Mouse (Mus musculus): ENCODE data around the gene Prss16. TPM values are rescaled to one million over a fixed set of nuclear protein-coding genes. Genes with fewer than 3 reads are reported as not detected.
"Not testable (repeated sequence)": the region's sequence is repeated elsewhere in the genome, so short reads cannot be mapped to it uniquely, and the experiment has no call there.

Prss16 gene
- polyA plus RNA-seq, 1 experiment from 2014 or later: 0.66 TPM

GRCm38 (mm10) chr13:22043503-22044431 lies 34.2 kb upstream of the Prss16 start:
- peak; percentile 12; the same call in 1 of the 2 replicates for ATAC-seq (replicated peaks; ENCODE audit: insufficient number of reproducible peaks, low FRiP score, low TSS enrichment)
- Histone ChIP-seq H3K27me3 (ENCODE audit: control insufficient read depth, insufficient read depth, low read length) (no peaks in the 10 kb centered on the region), H3K9me3 (replicated peaks; ENCODE audit: control insufficient read depth, low read length) (no peaks in the 10 kb centered on the region), H3K4me2 (peak overlapping the region; percentile 66), H3K27ac (ENCODE audit: low read depth, low read length) (peak overlapping the region; percentile 83), H3K4me3 (ENCODE audit: low read depth, low read length) (peak overlapping the region; percentile 34), H3K4me1 (ENCODE audit: control insufficient read depth, insufficient read depth, low read length) (peaks cover 13% of the 10 kb centered on the region), H3K9ac (ENCODE audit: low read depth, low read length) (peak overlapping the region; percentile 60; the same call in 1 of the 2 replicates), H3K36me3 (ENCODE audit: control insufficient read depth, insufficient read depth, low read length) (no peaks in the 10 kb centered on the region)
- WGBS (ENCODE audit: insufficient replicate concordance): 2% methylated on average over 10 of the region's 14 CpGs

- Histone ChIP-seq H3K9ac (ENCODE audit: low read depth, low read length) (peak within 1 kb of the TSS; percentile 77), H3K27ac (ENCODE audit: low read depth, low read length) (peak within 1 kb of the TSS; percentile 95), H3K4me2 (peak within 1 kb of the TSS; percentile 76), H3K4me3 (ENCODE audit: low read depth, low read length) (peak within 1 kb of the TSS; percentile 42), H3K4me1 (ENCODE audit: control insufficient read depth, insufficient read depth, low read length) (peaks cover 13% of the 10 kb centered on the region)
- ATAC-seq (replicated peaks; ENCODE audit: insufficient number of reproducible peaks, low FRiP score, low TSS enrichment): peak; percentile 90
- not testable (repeated sequence) for H3K27me3 ChIP-seq (ENCODE audit: control insufficient read depth, insufficient read depth, low read length); H3K36me3 ChIP-seq (ENCODE audit: control insufficient read depth, insufficient read depth, low read length); H3K9me3 ChIP-seq (replicated peaks; ENCODE audit: control insufficient read depth, low read length)
- WGBS (ENCODE audit: insufficient replicate concordance): 0% methylated on average over 39 of the region's 80 CpGs
Observed at GRCm38 (mm10) chr13:22042568-22043502, 33.3 kb upstream of the Prss16 start, which contains the start of the genes Hist1h2ag and Hist1h2bj. Hist1h2ag (minus strand) TSS chr13:22042944. Hist1h2bj (plus strand) TSS chr13:22043214.

GRCm38 (mm10) chr13:22041651-22042567 lies 32.4 kb upstream of the Prss16 start:
- WGBS (ENCODE audit: insufficient replicate concordance): 5% methylated on average over 13 of the region's 13 CpGs
- Histone ChIP-seq H3K4me1 (ENCODE audit: control insufficient read depth, insufficient read depth, low read length) (peaks cover 13% of the 10 kb centered on the region), H3K27me3 (ENCODE audit: control insufficient read depth, insufficient read depth, low read length) (no peaks in the 10 kb centered on the region), H3K27ac (ENCODE audit: low read depth, low read length) (peak overlapping the region; percentile 95), H3K4me3 (ENCODE audit: low read depth, low read length) (peak overlapping the region; percentile 42), H3K9ac (ENCODE audit: low read depth, low read length) (peak overlapping the region; percentile 77), H3K9me3 (replicated peaks; ENCODE audit: control insufficient read depth, low read length) (no peaks in the 10 kb centered on the region), H3K4me2 (peak overlapping the region; percentile 76), H3K36me3 (ENCODE audit: control insufficient read depth, insufficient read depth, low read length) (no peaks in the 10 kb centered on the region)
- ATAC-seq (replicated peaks; ENCODE audit: insufficient number of reproducible peaks, low FRiP score, low TSS enrichment): no peak

- peak; percentile 62 for ATAC-seq (replicated peaks; ENCODE audit: insufficient number of reproducible peaks, low FRiP score, low TSS enrichment)
- not testable (repeated sequence) for H3K27me3 ChIP-seq (ENCODE audit: control insufficient read depth, insufficient read depth, low read length); H3K9me3 ChIP-seq (replicated peaks; ENCODE audit: control insufficient read depth, low read length); H3K36me3 ChIP-seq (ENCODE audit: control insufficient read depth, insufficient read depth, low read length)
- peak within 1 kb of the TSS; percentile 76 for H3K4me2 ChIP-seq
- peak within 1 kb of the TSS; percentile 95 for H3K27ac ChIP-seq (ENCODE audit: low read depth, low read length)
- H3K9ac ChIP-seq (ENCODE audit: low read depth, low read length): peak within 1 kb of the TSS; percentile 77
- peak within 1 kb of the TSS; percentile 42 for H3K4me3 ChIP-seq (ENCODE audit: low read depth, low read length)
- H3K4me1 ChIP-seq (ENCODE audit: control insufficient read depth, insufficient read depth, low read length): peaks cover 15% of the 10 kb centered on the region
- whole genome bisulfite sequencing (ENCODE audit: insufficient replicate concordance): under 1% methylated on average over 22 of the region's 27 CpGs
Observed at GRCm38 (mm10) chr13:22041142-22041536, 31.6 kb upstream of the Prss16 start, which contains the start of gene Hist1h4i. Hist1h4i (minus strand) TSS chr13:22041362.

- H3K27ac ChIP-seq (ENCODE audit: low read depth, low read length): peak overlapping the region; percentile 95
- no peaks in the 10 kb centered on the region for H3K36me3 ChIP-seq (ENCODE audit: control insufficient read depth, insufficient read depth, low read length)
- under 1% methylated on average over 17 of the region's 24 CpGs for WGBS (ENCODE audit: insufficient replicate concordance)
- peak overlapping the region; percentile 39 for H3K4me3 ChIP-seq (ENCODE audit: low read depth, low read length)
- ATAC-seq (replicated peaks; ENCODE audit: insufficient number of reproducible peaks, low FRiP score, low TSS enrichment): peak; percentile 14; the same call in 1 of the 2 replicates
- peaks cover 15% of the 10 kb centered on the region for H3K4me1 ChIP-seq (ENCODE audit: control insufficient read depth, insufficient read depth, low read length)
- H3K9me3 ChIP-seq (replicated peaks; ENCODE audit: control insufficient read depth, low read length): no peaks in the 10 kb centered on the region
- no peaks in the 10 kb centered on the region for H3K27me3 ChIP-seq (ENCODE audit: control insufficient read depth, insufficient read depth, low read length)
- peak overlapping the region; percentile 76 for H3K4me2 ChIP-seq
- peak overlapping the region; percentile 70 for H3K9ac ChIP-seq (ENCODE audit: low read depth, low read length)
Observed at GRCm38 (mm10) chr13:22040464-22041141, 31.1 kb upstream of the Prss16 start.

- H3K9ac ChIP-seq (ENCODE audit: low read depth, low read length): peak overlapping the region; percentile 70; the same call in 1 of the 2 replicates
- H3K36me3 ChIP-seq (ENCODE audit: control insufficient read depth, insufficient read depth, low read length): no peaks in the 10 kb centered on the region
- H3K4me2 ChIP-seq: peak overlapping the region; percentile 76
- peak overlapping the region; percentile 39 for H3K4me3 ChIP-seq (ENCODE audit: low read depth, low read length)
- H3K27ac ChIP-seq (ENCODE audit: low read depth, low read length): peak overlapping the region; percentile 95
- H3K9me3 ChIP-seq (replicated peaks; ENCODE audit: control insufficient read depth, low read length): no peaks in the 10 kb centered on the region
- H3K27me3 ChIP-seq (ENCODE audit: control insufficient read depth, insufficient read depth, low read length): no peaks in the 10 kb centered on the region
- H3K4me1 ChIP-seq (ENCODE audit: control insufficient read depth, insufficient read depth, low read length): peaks cover 15% of the 10 kb centered on the region
- 12% methylated on average over 2 of the region's 2 CpGs for WGBS (ENCODE audit: insufficient replicate concordance)
- no peak for ATAC-seq (replicated peaks; ENCODE audit: insufficient number of reproducible peaks, low FRiP score, low TSS enrichment)
Observed at GRCm38 (mm10) chr13:22039951-22040463, 30.5 kb upstream of the Prss16 start.

- H3K27me3 ChIP-seq (ENCODE audit: control insufficient read depth, insufficient read depth, low read length): no peaks in the 10 kb centered on the region
- peak overlapping the region; percentile 76 for H3K4me2 ChIP-seq
- 0 out of 2 replicates have a peak overlapping the region, but pooled peaks have one; percentile 39 for H3K4me3 ChIP-seq (ENCODE audit: low read depth, low read length)
- ATAC-seq (replicated peaks; ENCODE audit: insufficient number of reproducible peaks, low FRiP score, low TSS enrichment): no peak
- H3K27ac ChIP-seq (ENCODE audit: low read depth, low read length): no peak overlapping the region
- peaks cover 15% of the 10 kb centered on the region for H3K4me1 ChIP-seq (ENCODE audit: control insufficient read depth, insufficient read depth, low read length)
- no peaks in the 10 kb centered on the region for H3K36me3 ChIP-seq (ENCODE audit: control insufficient read depth, insufficient read depth, low read length)
- WGBS (ENCODE audit: insufficient replicate concordance): 63% methylated on average over 5 of the region's 5 CpGs
- H3K9me3 ChIP-seq (replicated peaks; ENCODE audit: control insufficient read depth, low read length): no peaks in the 10 kb centered on the region
- no peak overlapping the region for H3K9ac ChIP-seq (ENCODE audit: low read depth, low read length)
Observed at GRCm38 (mm10) chr13:22039364-22039763, 29.8 kb upstream of the Prss16 start.

Measured in heart, embryonic 11.5 days (tissue).